ENCODE assay signal across 17 mouse cellular contexts in the genomic region with DNA sequence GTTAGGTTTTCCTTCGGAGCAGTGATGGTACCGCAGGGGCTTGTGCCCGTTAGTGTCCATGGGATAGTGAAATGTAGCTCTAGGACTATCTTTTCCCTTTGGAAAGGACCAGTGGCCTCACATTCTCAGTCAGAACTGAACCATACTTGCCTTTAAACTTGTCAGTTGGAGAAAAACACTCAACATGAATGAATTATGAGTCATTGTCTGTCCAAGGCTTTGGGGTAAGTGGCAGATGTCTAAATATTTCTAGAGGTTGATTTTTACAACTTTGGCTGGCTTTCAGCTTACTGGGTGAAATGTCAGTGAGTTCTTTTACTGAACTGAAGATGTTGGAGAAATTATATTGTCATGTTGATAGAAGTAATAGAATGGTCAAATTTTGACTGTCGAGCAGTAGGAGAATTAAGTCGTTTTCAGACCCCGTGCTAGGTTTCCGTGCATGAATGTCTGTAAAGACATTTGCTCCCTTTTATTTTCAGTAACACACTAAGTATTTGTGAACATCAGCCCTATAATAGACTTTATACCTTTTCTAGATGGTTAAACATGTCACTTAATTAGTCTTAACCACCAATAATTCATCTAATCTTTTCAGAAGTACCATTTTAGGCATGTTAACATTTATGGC. TPM values are rescaled to one million over a fixed set of nuclear protein-coding genes. Genes with fewer than 3 reads are reported as not detected.
"Had no signal": no experiment of that assay in that cellular context is flagged by ENCODE, and none has a peak within 500 bp of the region (broad histone marks: within the 10 kb centered on the region; RNA-seq: fewer than 3 reads in every experiment).

No protein-coding gene starts in this region.

- H3K9ac ChIP-seq: limb, embryonic 12.5 days; liver, embryonic 13.5 days; liver, postnatal 0 days; lung, embryonic 15.5 days; midbrain, embryonic 13.5 days; neural tube, embryonic 15.5 days; stomach, embryonic 15.5 days had no signal

- H3K36me3 ChIP-seq: limb, embryonic 12.5 days; liver, embryonic 13.5 days; lung, embryonic 15.5 days; midbrain, embryonic 13.5 days; neural tube, embryonic 15.5 days; stomach, embryonic 15.5 days had no signal

- H3K27ac ChIP-seq: layer of hippocampus, adult 2 months; limb, embryonic 12.5 days; liver, embryonic 13.5 days; lung, embryonic 15.5 days; macrophage; midbrain, embryonic 13.5 days; neural tube, embryonic 15.5 days; stomach, embryonic 15.5 days had no signal

- H3K4me2 ChIP-seq: limb, embryonic 12.5 days; liver, embryonic 13.5 days; lung, embryonic 15.5 days; midbrain, embryonic 13.5 days; neural tube, embryonic 15.5 days; stomach, embryonic 15.5 days had no signal

- H3K27me3 ChIP-seq: limb, embryonic 12.5 days; liver, embryonic 13.5 days; lung, embryonic 15.5 days; megakaryocyte, embryonic 14.5 days; stomach, embryonic 15.5 days had no signal

- H3K9me3 ChIP-seq: limb, embryonic 12.5 days; liver, embryonic 13.5 days; lung, embryonic 15.5 days; midbrain, embryonic 13.5 days; neural tube, embryonic 15.5 days; stomach, embryonic 15.5 days had no signal

- H3K4me1 ChIP-seq: liver, embryonic 13.5 days; lung, embryonic 15.5 days; megakaryocyte, embryonic 14.5 days; stomach, embryonic 15.5 days had no signal

- H3K4me3 ChIP-seq: layer of hippocampus, adult 2 months; limb, embryonic 12.5 days; liver, embryonic 13.5 days; lung, embryonic 15.5 days; megakaryocyte, embryonic 14.5 days; midbrain, embryonic 13.5 days; neural tube, embryonic 15.5 days; stomach, embryonic 15.5 days had no signal

- DNase-seq: kidney, adult 18-20 months; kidney, postnatal 10 days; kidney, postnatal 4 days; liver; liver, embryonic 13.5 days; liver, postnatal 0 days; lung, postnatal 14 days; thymus, postnatal 4 days had no signal

- ATAC-seq: liver, postnatal 0 days had no signal

RNA-seq across cellular contexts. Expression of gene Cacna2d1, which starts 50.9 kb away (rescaled TPM):
- total RNA-seq: monocyte, adult 5-6 weeks had no signal
- polyA plus RNA-seq: macrophage had no signal
